Mouse (Mus musculus): ENCODE measurements around the gene Jmjd1c. TPM values are rescaled to one million over a fixed set of nuclear protein-coding genes. Genes with fewer than 3 reads are reported as not detected.

Jmjd1c gene
- total RNA-seq, 2 experiments from 2014 or later: 55.9 to 64.7 TPM

DNA sequence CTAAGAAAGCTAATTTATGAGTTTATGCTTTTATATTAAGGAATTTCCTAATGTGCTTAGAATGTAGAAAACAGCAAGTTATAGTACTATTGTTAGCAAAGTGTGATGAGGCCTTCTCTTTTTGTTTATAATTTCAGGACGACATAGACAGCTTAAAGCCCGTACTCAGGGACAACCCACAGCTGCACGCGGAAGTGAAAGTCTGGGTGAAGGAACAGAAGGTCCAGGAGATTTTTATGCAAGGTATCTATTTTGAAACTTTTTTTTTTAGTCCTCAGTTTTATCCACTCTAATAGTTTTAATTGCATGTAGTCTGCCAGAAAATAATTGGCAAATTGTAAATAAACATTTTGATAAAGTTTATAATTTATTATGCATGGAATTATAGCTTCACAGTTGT, 119.2 kb downstream of the Jmjd1c start:
- intact Hi-C loops (cut with DNase I): loop anchor here (5.0 kb wide), 1 partner anchor 303 kb away; no protein-coding TSS in a partner anchor
- DNase-seq: no peak

DNA sequence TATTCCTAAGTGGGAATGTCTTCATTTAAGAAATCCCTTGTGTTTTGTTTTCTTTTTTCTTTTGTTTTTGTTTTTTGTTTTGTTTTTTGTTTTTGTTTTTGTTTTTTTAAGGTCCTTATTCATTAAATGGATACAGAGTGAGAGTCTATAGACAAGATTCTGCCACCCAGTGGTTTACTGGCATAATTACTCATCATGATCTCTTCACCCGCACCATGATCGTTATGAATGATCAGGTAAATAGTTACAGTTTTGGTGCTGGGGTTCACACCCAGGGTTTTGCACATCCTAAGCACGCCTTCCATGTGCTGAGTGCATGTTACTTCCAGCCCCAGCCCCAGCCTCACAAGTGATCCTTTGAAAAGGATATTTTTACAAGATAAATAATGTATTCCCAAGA, 120.9 kb downstream of the Jmjd1c start:
- intact Hi-C loops (cut with DNase I): loop anchor here (5.0 kb wide), 1 partner anchor 305 kb away; no protein-coding TSS in a partner anchor
- DNase-seq: no peak

DNA sequence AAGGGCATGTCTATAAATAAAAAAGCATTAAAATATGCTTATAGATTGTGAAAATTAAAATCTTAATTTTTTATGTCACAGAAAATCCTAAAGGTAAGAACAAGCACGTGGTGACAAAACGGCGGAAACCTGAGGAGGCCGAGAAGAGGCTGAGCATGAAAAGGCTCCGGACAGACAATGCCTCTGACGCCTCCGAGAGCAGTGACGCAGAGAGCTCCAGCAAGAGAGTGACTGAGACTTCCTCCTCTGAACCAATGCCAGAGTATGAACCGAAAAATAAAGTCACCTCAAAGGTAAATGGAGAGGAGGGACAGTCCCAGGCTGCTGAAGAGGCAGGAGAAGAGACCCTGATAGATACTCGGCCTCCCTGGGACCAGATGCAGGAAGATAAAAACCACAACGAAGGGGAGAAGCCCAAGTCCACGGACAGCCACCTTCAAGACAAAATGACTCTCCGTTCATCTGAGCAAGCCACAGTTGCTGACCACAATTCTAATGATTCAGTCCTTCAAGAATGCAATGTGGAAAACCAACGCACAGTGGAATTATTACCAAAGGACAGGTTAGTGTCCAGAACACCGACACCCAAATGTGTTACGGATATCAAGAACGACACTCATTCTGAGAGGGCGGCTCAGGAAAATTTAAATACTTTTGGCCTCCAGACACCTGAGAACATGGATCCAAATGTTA, 123.1 kb downstream of the Jmjd1c start:
- no peak for DNase-seq
- intact Hi-C loops (cut with DNase I): loop anchor here (5.0 kb wide), 1 partner anchor 307 kb away; no protein-coding TSS in a partner anchor

DNA sequence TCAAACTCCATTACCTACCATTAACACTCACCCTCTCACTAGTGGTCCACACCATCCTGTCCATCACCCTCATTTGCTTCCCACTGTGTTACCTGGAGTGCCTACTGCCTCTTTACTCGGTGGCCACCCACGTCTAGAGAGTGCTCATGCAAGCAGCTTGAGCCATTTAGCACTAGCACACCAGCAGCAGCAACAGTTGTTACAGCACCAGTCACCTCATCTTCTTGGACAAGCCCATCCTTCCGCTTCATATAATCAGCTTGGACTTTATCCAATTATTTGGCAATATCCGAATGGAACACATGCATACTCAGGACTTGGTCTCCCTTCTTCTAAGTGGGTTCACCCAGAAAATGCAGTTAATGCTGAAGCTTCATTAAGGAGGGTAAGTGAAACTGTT, 124.3 kb downstream of the Jmjd1c start:
- intact Hi-C loops (cut with DNase I): loop anchor here (2.0 kb wide), 1 partner anchor 33 kb away; no protein-coding TSS in a partner anchor
- no peak for DNase-seq

DNA sequence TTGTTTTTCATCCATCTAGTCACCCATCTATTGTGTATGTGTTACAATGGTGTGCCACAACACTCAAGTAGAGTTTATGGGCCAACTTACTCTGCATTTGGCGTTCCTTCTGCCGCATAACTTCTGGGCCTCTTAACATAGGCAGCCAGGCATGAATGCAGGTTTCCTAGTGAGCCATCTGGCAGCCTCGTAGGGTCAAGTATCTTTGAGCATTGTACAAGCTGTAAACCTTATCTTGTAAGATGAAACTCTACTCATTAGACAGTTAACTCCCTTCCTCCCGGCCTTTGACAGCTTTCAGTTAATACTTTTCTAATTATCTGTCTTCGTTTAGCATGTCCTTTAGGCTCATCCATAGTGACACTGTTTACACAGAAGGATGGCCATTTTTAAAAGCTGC, 125.4 kb downstream of the Jmjd1c start:
- intact Hi-C loops (cut with DNase I): loop anchor here (2.0 kb wide), 1 partner anchor 34 kb away; no protein-coding TSS in a partner anchor
- no peak for DNase-seq

DNA sequence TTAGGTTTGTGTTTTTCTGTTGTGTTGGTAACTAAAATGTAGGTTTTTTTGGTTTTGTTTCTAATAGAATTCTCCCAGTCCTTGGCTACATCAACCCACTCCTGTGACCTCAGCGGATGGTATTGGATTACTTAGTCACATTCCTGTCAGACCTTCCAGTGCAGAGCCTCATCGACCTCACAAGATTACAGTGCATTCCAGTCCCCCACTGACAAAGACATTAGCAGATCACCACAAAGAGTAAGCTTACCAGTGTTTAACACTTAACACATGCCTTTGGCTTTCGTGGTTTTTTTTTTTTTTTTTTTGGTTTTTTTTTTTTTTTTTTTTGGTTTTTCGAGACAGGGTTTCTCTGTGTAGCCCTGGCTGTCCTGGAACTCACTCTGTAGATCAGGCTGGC, 128.0 kb downstream of the Jmjd1c start:
- intact Hi-C loops (cut with DNase I): no loop called here
- no peak for DNase-seq

DNA sequence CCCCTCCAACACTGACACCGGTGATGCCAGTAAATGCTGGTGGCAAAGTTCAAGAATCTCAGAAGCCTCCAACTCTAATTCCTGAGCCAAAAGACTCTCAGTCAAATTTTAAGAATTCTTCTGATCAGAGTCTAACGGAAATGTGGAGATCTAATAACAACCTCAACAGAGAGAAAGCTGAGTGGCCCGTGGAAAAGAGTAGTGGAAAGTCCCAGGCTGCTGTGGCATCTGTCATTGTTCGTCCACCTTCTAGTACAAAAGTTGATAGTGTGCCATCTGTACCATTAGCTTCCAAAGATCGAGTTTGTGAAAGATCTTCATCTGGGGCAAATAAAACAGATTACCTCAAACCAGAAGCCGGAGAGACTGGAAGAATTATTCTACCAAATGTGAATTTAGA, 129.6 kb downstream of the Jmjd1c start:
- no peak for DNase-seq
- intact Hi-C loops (cut with DNase I): loop anchor here (5.0 kb wide), 1 partner anchor 373 kb away; no protein-coding TSS in a partner anchor

DNA sequence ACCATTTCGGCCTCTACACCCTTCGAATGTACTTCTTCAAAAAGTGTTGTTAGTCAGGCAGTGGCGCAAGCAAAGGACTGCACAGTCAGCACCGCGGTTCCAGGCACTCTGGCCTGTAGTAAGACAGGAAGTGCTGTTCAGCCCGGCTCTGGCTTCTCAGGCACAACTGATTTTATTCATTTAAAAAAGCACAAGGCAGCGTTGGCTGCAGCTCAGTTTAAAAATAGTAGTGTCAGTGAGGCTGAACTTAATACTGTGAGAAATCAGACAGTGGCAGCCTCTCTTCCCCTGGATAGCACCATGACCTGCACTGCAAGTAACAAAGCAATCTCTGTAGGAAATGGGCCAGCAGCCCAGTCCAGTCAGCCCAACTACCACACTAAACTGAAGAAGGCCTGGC, 130.2 kb downstream of the Jmjd1c start:
- intact Hi-C loops (cut with DNase I): loop anchor here (5.0 kb wide), 1 partner anchor 374 kb away; no protein-coding TSS in a partner anchor
- DNase-seq: peak; percentile 55 to 64

DNA sequence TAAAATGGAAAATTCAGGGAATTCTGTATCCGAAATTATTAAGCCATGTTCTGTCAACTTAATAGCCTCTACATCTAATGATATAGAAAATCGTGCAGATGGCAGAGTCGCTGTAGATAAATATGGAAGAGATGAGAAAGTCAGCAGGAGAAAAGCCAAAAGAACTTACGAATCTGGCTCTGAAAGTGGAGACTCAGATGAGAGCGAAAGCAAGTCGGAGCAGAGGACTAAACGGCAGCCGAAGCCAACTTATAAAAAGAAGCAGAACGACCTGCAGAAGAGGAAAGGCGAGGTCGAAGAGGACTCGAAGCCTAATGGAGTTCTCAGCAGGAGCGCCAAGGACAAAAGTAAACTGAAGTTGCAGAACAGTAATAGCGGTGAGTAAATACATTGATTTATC, 130.6 kb downstream of the Jmjd1c start:
- intact Hi-C loops (cut with DNase I): loop anchor here (5.0 kb wide), 1 partner anchor 374 kb away; no protein-coding TSS in a partner anchor
- no peak for DNase-seq

DNA sequence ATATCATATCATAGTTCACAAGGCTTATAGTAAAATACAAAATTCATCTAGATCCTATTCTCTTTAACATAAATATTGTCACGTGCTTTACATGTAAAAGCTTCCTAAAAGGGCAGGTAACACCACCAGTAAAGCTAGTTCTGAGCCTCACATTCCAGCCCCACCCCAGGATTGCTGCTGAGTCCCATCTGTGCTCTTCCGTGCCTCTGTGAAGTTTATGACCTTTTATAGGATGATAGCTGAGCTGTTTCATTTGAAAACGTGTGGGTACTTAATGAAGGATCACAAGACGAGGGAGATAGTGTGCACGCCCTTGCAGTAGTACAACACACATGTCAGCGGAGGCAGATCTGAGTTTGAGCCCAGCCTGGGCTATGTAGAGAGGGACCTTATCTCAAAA, 134.5 kb downstream of the Jmjd1c start:
- intact Hi-C loops (cut with DNase I): no loop called here
- no peak for DNase-seq

DNA sequence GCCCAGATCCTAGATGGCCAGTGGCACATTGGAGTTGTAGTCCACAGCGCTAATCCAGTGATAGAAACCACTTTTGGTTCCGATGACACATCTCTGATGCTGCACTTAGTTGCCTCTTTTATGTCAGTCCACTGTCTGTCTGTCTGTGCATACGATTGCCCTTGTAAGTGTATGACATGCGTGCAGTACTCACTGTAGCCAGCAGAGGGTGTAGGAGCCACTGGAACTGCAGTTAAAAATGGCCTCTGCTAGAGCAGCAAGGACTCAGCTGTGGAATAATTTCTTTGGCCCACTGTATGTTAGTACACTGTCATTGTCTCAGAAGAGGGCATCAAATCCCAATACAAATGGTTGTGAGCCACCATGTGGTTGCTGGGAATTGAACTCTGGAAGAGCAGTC, 151.2 kb downstream of the Jmjd1c start:
- DNase-seq: peak; percentile 35 to 71
- intact Hi-C loops (cut with DNase I): no loop called here

DNA sequence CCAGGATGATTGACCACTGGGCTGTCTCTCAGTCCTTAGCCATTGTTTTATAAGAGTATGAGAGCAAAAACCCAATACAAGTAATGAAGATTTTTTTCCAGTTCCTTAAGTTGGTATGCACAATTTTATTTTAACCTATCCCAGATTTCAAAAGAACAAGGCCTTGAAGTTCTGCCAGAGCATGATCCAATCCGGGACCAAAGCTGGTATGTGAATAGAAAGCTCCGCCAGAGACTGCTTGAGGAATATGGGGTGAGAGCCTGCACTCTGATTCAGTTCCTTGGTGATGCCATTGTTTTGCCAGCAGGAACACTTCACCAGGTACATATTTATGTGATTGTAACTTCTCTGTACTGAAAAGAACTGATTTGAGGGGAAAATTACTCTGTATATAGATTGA, 153.6 kb downstream of the Jmjd1c start:
- no peak for DNase-seq
- intact Hi-C loops (cut with DNase I): no loop called here

DNA sequence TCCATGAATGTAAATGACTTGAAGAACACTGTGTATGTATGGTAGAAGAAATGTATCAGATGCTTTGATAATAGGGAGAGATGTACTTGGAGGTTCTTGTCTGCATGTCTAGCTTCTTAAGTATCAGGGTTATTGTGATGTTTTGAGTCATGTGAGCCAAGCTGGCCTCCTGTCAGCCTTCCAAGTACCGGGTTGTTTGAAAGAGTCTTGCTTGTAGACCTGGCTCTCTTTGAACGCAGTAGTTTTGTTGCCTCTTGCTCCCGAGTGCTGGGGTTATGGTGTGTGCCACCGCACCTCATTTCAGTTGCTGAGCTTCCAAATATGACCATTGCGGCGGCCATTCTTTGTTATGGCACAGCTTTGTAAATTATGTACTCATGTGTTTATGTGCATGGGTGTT, 154.9 kb downstream of the Jmjd1c start:
- intact Hi-C loops (cut with DNase I): no loop called here
- DNase-seq: no peak

DNA sequence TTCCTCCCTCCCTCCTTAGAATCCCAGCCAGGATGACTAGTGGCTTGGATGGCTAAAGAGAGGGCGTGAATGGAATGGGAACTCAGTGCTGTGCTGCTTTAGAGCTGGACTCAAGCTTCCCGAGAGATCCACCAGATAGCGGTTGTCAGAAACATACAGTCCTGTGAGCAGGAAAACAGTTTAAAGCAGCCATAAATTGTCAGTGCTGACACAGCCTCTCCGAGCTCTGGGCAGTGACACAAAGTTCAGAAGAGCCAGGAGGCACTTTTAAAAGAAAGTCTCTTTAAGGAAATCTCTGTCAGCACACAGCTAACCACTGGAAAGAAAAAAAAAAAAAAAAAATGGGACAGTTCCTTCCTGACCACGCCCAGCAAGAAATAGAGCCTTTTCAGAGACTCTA, 156.4 kb downstream of the Jmjd1c start:
- peak; percentile 37 to 38 for DNase-seq
- intact Hi-C loops (cut with DNase I): no loop called here

DNA sequence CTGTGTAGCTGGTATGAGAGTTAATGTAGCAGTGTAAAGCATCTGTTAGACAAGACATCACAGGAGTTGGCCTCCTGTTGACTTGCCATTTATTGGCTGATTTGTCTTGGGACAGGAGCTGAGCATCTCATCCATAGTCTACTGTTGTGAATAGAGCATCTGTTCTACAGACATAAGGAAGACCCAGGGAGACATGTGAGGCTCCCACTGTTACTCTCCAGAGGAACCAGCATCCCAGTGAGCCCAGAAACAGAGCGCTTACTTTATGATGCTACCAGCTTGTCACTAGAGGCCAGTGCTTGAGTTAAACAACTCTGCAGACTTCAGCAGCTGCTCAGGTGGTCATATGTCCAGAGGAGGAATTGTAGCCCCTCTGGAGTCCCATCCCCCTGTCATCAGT, 157.2 kb downstream of the Jmjd1c start:
- intact Hi-C loops (cut with DNase I): no loop called here
- DNase-seq: no peak

DNA sequence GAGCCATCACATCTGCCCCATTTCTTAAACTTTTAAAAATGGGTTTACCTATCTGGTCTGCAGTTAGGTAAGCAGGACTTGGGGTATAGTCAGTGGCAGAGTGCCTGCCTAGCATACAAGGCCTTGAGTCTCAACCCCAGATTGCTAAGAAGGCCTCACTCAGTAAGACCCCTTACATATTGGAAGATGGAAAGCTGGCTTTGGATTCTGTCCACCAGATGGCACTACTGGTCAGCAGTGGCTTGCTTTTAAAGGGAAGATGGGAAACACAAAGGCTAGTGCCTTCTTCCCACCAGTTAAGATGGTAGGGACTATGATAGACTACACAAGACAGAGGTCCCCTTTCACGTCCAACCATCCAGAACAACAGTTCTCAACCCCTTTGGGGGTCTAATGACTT, 168.9 kb downstream of the Jmjd1c start:
- DNase-seq: peak; percentile 70 to 82
- intact Hi-C loops (cut with DNase I): loop anchor here (1.0 to 5.0 kb wide), 3 partner anchors 18 to 358 kb away; no protein-coding TSS in a partner anchor

DNA sequence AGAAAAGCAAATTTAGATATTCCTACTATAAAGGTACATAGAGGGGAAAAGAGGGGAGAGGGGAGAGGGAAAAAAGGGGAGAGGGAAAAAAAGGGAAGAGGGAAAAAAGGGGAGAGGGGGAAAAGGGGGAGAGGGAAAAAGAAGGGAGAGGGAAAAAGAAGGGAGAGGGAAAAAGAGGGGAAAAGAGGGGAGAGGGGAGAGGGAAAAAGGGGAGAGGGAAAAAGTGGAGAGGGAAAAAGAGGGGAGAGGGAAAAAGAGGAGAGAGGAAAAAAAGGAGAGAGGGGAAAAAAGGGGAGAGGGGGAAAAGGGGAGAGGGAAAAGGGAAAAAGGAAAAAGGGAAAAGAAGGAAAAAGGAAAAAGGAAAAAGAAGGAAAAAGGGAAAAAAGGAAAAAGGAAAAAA, 180.0 kb downstream of the Jmjd1c start:
- no peak for DNase-seq
- intact Hi-C loops (cut with DNase I): no loop called here

DNA sequence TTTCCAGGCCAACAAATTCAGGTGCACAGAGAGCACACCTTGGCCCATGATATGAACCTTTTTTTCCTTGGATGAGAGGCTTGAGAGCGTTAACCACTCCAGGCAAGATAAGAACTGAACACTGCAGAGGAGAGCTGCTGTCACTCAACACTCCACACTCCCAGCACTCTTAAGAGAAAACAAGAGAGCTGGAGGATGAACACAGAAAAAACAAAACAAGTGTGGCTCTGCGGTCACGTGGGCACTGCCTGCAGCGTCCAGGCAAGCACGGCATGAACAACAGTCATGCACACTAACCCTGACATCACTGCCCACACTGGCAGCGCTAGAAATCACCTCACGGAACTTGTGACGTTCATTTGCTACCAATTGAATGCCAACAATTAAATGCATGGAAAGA, 185.9 kb downstream of the Jmjd1c start:
- intact Hi-C loops (cut with DNase I): loop anchor here (2.0 kb wide), 1 partner anchor 17 kb away; no protein-coding TSS in a partner anchor

DNA sequence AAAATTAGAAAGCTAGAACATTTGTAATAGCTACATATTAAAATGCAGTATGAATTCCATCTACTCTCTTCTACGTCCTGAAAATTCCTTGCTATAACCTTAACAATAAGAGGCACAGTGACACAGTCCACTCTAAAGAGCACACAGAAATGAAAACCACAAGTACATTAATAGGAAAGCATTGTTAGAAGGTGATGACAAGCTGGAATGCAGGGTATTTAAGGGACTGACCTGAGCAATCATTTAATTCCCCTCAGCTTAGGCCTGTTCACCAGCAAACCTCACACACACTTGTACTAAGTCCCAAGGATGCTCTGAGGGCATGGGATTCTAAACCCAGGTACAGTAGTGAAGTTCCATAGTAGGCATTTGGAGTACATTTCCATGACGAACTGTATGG, 186.6 kb downstream of the Jmjd1c start:
- no peak for DNase-seq
- intact Hi-C loops (cut with DNase I): loop anchor here (2.0 kb wide), 1 partner anchor 18 kb away; no protein-coding TSS in a partner anchor

More for the DNA sequence above, 185.9 kb downstream of the Jmjd1c start:
- DNase-seq: peak in 1 of 2 experiments; percentile 22

DNA sequence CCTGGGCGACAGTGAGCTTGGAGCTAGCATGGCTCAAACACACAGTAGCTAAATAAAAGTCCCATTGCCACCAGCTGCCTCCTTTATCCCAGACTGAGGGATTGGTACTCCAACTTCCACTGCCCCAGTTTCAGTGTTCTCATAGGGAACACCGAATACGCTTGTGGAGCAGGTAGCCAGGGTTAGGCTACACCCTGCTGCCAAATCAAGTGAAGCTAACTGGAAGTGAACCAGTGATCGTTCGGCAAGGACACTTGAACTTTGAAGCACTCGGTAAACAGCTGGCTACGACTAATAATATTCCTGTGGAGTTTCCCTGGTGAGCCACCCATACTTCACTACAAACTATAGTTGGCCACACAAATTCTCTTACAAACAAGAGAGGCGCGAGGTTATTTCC, 187.6 kb downstream of the Jmjd1c start:
- intact Hi-C loops (cut with DNase I): loop anchor here (2.0 kb wide), 1 partner anchor 19 kb away; no protein-coding TSS in a partner anchor
- DNase-seq: peak in 1 of 2 experiments; percentile 17

DNA sequence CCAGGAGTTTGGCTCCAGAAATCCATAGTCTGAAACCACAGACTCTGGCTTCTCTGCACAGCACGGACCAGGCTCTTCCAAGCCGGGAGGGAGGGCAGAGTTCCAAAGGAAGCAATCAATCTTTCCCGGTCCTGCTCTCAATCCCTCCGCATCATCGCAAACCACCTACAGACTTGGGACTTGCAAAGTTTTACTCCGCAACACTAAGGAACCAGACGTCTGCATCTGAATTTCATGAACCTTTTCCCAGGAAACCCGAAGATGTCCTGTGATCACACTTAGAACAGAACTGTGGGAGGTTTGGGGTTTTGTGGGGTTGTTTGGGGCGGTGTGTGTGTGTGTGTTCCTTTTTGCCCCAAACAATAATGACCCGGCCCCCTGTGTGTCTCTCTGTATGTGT, 188.4 kb downstream of the Jmjd1c start:
- peak; percentile 41 to 53 for DNase-seq
- intact Hi-C loops (cut with DNase I): no loop called here

DNA sequence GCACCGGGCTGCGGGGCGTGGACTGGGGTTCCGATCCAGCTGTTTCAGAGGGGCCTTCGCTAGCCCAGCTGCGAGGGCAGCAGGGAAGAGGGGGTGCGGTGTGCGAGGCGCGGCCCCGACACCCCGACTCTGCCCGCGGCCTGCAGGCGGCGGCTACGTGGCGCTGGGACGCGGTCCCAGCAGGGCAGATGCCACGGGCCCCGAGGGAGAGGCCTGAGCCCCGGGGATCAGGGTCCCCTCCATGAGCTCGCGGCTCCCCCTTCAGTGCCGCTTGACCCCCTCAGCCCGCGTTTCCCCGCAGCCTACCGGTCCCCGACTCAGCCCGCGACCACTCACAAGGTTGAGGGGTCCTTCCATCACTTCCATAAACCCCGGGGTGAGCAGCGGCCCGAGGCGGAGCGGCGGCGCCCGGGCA, 188.8 kb downstream of the Jmjd1c start:
- intact Hi-C loops (cut with DNase I): loop anchor here (1.0 kb wide), 1 partner anchor 94 kb away; no protein-coding TSS in a partner anchor

More for the DNA sequence above, 188.8 kb downstream of the Jmjd1c start:
- DNase-seq: no peak

All from heart, postnatal 10 days (tissue).